Comparison of ENCODE assay signal across 15 mouse cellular contexts in genomic region chr6:124861266-124861665, GRCm38 (mm10). TPM values are rescaled to one million over a fixed set of nuclear protein-coding genes. Genes with fewer than 3 reads are reported as not detected.
A peak's percentile ranks its signal among the peaks of the same experiment; 100 is the strongest.
DNase-seq lines count a peak whose midpoint lies in the region; ATAC-seq and TF ChIP-seq lines count a peak whose summit lies in the region.
"Had no signal": no experiment of that assay in that cellular context is flagged by ENCODE, and none has a peak within 500 bp of the region (broad histone marks: within the 10 kb centered on the region; RNA-seq: fewer than 3 reads in every experiment).

No protein-coding gene starts in this region.

- peak overlapping the region; percentile 60 for H3K4me3 ChIP-seq in left cerebral cortex, adult 2 months
- H3K4me3 ChIP-seq in hindbrain, embryonic 10.5 days, result no peak overlapping the region
- H3K4me3 ChIP-seq in midbrain, embryonic 14.5 days (replicated peaks; ENCODE audit: low read depth, low read length), result peak overlapping the region; percentile 70; the same call in 1 of the 2 replicates
- H3K4me3 ChIP-seq in thymus, adult 2 months (ENCODE audit: control insufficient read depth, insufficient read depth, low read length), result no peak overlapping the region

- intact Hi-C loops in left cerebral cortex, adult 2 months (cut with DNase I), result no loop called here
- intact Hi-C loops in left cerebral cortex, postnatal 4 days (cut with DNase I), result loop anchor here (5.0 kb wide), 2 partner anchors 41 to 71 kb away; partner anchors contain the start of gene Mlf2

- H3K4me2 ChIP-seq in midbrain, embryonic 14.5 days (ENCODE audit: low read length), result peak overlapping the region; percentile 70

- DNase-seq in left cerebral cortex, adult 2 months (ENCODE audit: extremely low spot score in 1 of 2, low spot score in 2 of 2), result peak in 1 of 2 experiments; percentile 36
- no peak for DNase-seq in left cerebral cortex, postnatal 4 days
- DNase-seq in cerebellum, postnatal 10 days, result peak; percentile 63 to 64
- DNase-seq in hindbrain, embryonic 10.5 days (ENCODE audit: low spot score), result no peak
- DNase-seq in midbrain, embryonic 14.5 days, result no peak
- DNase-seq in thymus, adult 2 months, result no peak
- DNase-seq in kidney, adult 8-10 months, result no peak
- DNase-seq: adrenal gland, postnatal 14 days; heart, adult 18-20 months; lung, postnatal 36 days had no signal

- H3K36me3 ChIP-seq in hindbrain, embryonic 10.5 days, result peaks cover 5% of the 10 kb centered on the region; the same call in 1 of the 2 replicates
- peaks cover 20% of the 10 kb centered on the region for H3K36me3 ChIP-seq in midbrain, embryonic 14.5 days (ENCODE audit: control insufficient read depth, insufficient read depth, low read length)
- peaks cover 10% of the 10 kb centered on the region for H3K36me3 ChIP-seq in thymus, adult 2 months (ENCODE audit: control insufficient read depth, insufficient read depth, low read length)

- ATAC-seq in midbrain, embryonic 14.5 days (ENCODE audit: low FRiP score, low TSS enrichment), result no peak
- ATAC-seq in erythroblast, adult 5-6 weeks (replicated peaks; ENCODE audit: low FRiP score, poor library complexity, severe bottlenecking), result no peak
- ATAC-seq: Patski had no signal

- WGBS in hindbrain, embryonic 10.5 days, result 80% methylated on average over 19 of the region's 19 CpGs
- WGBS in midbrain, embryonic 14.5 days, result 77% methylated on average over 19 of the region's 19 CpGs
- WGBS in thymus, adult 2 months, result 96% methylated on average over 19 of the region's 19 CpGs

- peaks cover 64% of the 10 kb centered on the region for H3K27me3 ChIP-seq in hindbrain, embryonic 10.5 days (ENCODE audit: insufficient read depth, poor library complexity, severe bottlenecking)
- no peaks in the 10 kb centered on the region for H3K27me3 ChIP-seq in midbrain, embryonic 14.5 days (ENCODE audit: control insufficient read depth, insufficient read depth, low read length)
- no peaks in the 10 kb centered on the region for H3K27me3 ChIP-seq in thymus, adult 2 months (ENCODE audit: control insufficient read depth, insufficient read depth, low read length)

- peak overlapping the region; percentile 99 for H3K27ac ChIP-seq in left cerebral cortex, adult 2 months
- H3K27ac ChIP-seq in hindbrain, embryonic 10.5 days, result peak overlapping the region; percentile 94
- peak overlapping the region; percentile 96; the same call in 1 of the 2 replicates for H3K27ac ChIP-seq in midbrain, embryonic 14.5 days (replicated peaks; ENCODE audit: low read depth, low read length)
- H3K27ac ChIP-seq in thymus, adult 2 months (ENCODE audit: control insufficient read depth, insufficient read depth, low read length), result no peak overlapping the region
- H3K27ac ChIP-seq: kidney, postnatal 0 days; liver, embryonic 14.5 days had no signal

- no peak for TF ChIP-seq CTCF in left cerebral cortex, adult 2 months (IDR thresholded peaks at IDR 0.05)
- TF ChIP-seq CTCF in thymus, adult 2 months (IDR thresholded peaks at IDR 0.05; ENCODE audit: borderline replicate concordance, control insufficient read depth, extremely low read depth, insufficient read depth, low read length, poor library complexity), result no peak

- TF ChIP-seq POLR2A in thymus, adult 2 months (IDR thresholded peaks at IDR 0.05; ENCODE audit: control insufficient read depth, extremely low read depth, insufficient read depth, low read length, poor library complexity), result no peak

- no peaks in the 10 kb centered on the region for H3K9me3 ChIP-seq in hindbrain, embryonic 10.5 days
- H3K9me3 ChIP-seq in midbrain, embryonic 14.5 days (ENCODE audit: control insufficient read depth, low read length), result no peaks in the 10 kb centered on the region

- peaks cover 93% of the 10 kb centered on the region for H3K4me1 ChIP-seq in hindbrain, embryonic 10.5 days (replicated peaks)
- H3K4me1 ChIP-seq in midbrain, embryonic 14.5 days (ENCODE audit: control insufficient read depth, insufficient read depth, low read length), result peaks cover 53% of the 10 kb centered on the region
- H3K4me1 ChIP-seq in thymus, adult 2 months (replicated peaks; ENCODE audit: control insufficient read depth, insufficient read depth, low read length), result peaks cover 69% of the 10 kb centered on the region

- peak overlapping the region; percentile 91; the same call in 1 of the 2 replicates for H3K9ac ChIP-seq in midbrain, embryonic 14.5 days (replicated peaks; ENCODE audit: low read length)
- H3K9ac ChIP-seq: liver, embryonic 14.5 days had no signal

RNA-seq across cellular contexts. Expression of gene Gpr162, which starts 2.5 kb away (rescaled TPM):
- total RNA-seq in left cerebral cortex, adult 2 months (2021), result 100 to 1,000 TPM; 231 to 248 TPM
- total RNA-seq in left cerebral cortex, postnatal 4 days (2021), result 100 to 1,000 TPM; 145 to 164 TPM
- 2.3 and 5.0 TPM in 2 replicates for polyA plus RNA-seq in hindbrain, embryonic 10.5 days (2016; fragmentation: Nextera tagmentation; extraction: Ambion mirVana)
- 14.7 and 34.9 TPM in 2 replicates for polyA plus RNA-seq in midbrain, embryonic 14.5 days (2014; fragmentation: Nextera tagmentation; extraction: Ambion mirVana)
- total RNA-seq in erythroblast, adult 5-6 weeks (2015; ENCODE audit: low replicate concordance), result not detected in 2 replicates
- not detected in 2 replicates for total RNA-seq in erythroblast, adult 5-6 weeks (2017; ENCODE audit: low replicate concordance)
- polyA plus RNA-seq in thymus, adult 2 months (2012; rRNA removed), result 136 and 138 TPM in 2 replicates
- total RNA-seq: neutrophil, adult 5-6 weeks had no signal

RNA-seq across cellular contexts. Expression of gene P3h3, which starts 3.7 kb away (rescaled TPM):
- total RNA-seq in left cerebral cortex, adult 2 months (2021), result 10 to 100 TPM; 29.1 to 33.1 TPM
- 10 to 100 TPM; 55.9 to 56.1 TPM for total RNA-seq in left cerebral cortex, postnatal 4 days (2021)
- 12.6 and 13.4 TPM in 2 replicates for polyA plus RNA-seq in hindbrain, embryonic 10.5 days (2016; fragmentation: Nextera tagmentation; extraction: Ambion mirVana)
- polyA plus RNA-seq in midbrain, embryonic 14.5 days (2014; fragmentation: Nextera tagmentation; extraction: Ambion mirVana), result 13.9 and 15.7 TPM in 2 replicates
- total RNA-seq in erythroblast, adult 5-6 weeks (2015; ENCODE audit: low replicate concordance), result not detected in 2 replicates
- 1.1 and 1.2 TPM in 2 replicates for total RNA-seq in erythroblast, adult 5-6 weeks (2017; ENCODE audit: low replicate concordance)
- 20.1 and 26.8 TPM in 2 replicates for polyA plus RNA-seq in thymus, adult 2 months (2012; rRNA removed)
- total RNA-seq: neutrophil, adult 5-6 weeks had no signal

RNA-seq across cellular contexts. Expression of gene Gnb3, which starts 21.2 kb away (rescaled TPM):
- not detected for total RNA-seq in left cerebral cortex, adult 2 months (2021)
- under 1 TPM; 0.32 to 0.46 TPM for total RNA-seq in left cerebral cortex, postnatal 4 days (2021)
- 0.44 and 0.76 TPM in 2 replicates for polyA plus RNA-seq in hindbrain, embryonic 10.5 days (2016; fragmentation: Nextera tagmentation; extraction: Ambion mirVana)
- polyA plus RNA-seq in midbrain, embryonic 14.5 days (2014; fragmentation: Nextera tagmentation; extraction: Ambion mirVana), result 1.7 and 4.5 TPM in 2 replicates
- not detected in 2 replicates for total RNA-seq in erythroblast, adult 5-6 weeks (2015; ENCODE audit: low replicate concordance)
- not detected in 2 replicates for total RNA-seq in erythroblast, adult 5-6 weeks (2017; ENCODE audit: low replicate concordance)
- polyA plus RNA-seq in thymus, adult 2 months (2012; rRNA removed), result 2.8 and 4.0 TPM in 2 replicates

RNA-seq across cellular contexts. Expression of gene Cd4, which starts 26.8 kb away (rescaled TPM):
- total RNA-seq in left cerebral cortex, adult 2 months (2021), result 1 to 10 TPM; 2.0 to 4.6 TPM
- 1 to 10 TPM in 1 of 2 experiments, under 1 TPM in 1; 0.52 to 1.2 TPM for total RNA-seq in left cerebral cortex, postnatal 4 days (2021)
- polyA plus RNA-seq in hindbrain, embryonic 10.5 days (2016; fragmentation: Nextera tagmentation; extraction: Ambion mirVana), result not detected in 2 replicates
- 0.11 and 0.27 TPM in 2 replicates for polyA plus RNA-seq in midbrain, embryonic 14.5 days (2014; fragmentation: Nextera tagmentation; extraction: Ambion mirVana)
- total RNA-seq in erythroblast, adult 5-6 weeks (2015; ENCODE audit: low replicate concordance), result 6.3 and 6.9 TPM in 2 replicates
- total RNA-seq in erythroblast, adult 5-6 weeks (2017; ENCODE audit: low replicate concordance), result 0.70 and 0.94 TPM in 2 replicates
- 549 and 565 TPM in 2 replicates for polyA plus RNA-seq in thymus, adult 2 months (2012; rRNA removed)
- polyA plus RNA-seq: Patski had no signal

RNA-seq across cellular contexts. Expression of gene Cdca3, which starts 31.9 kb away (rescaled TPM):
- under 1 TPM; 0.63 to 0.66 TPM for total RNA-seq in left cerebral cortex, adult 2 months (2021)
- total RNA-seq in left cerebral cortex, postnatal 4 days (2021), result 10 to 100 TPM in 1 of 2 experiments, 1 to 10 TPM in 1; 6.9 to 10.8 TPM
- polyA plus RNA-seq in hindbrain, embryonic 10.5 days (2016; fragmentation: Nextera tagmentation; extraction: Ambion mirVana), result 232 and 255 TPM in 2 replicates
- polyA plus RNA-seq in midbrain, embryonic 14.5 days (2014; fragmentation: Nextera tagmentation; extraction: Ambion mirVana), result 25.0 and 43.7 TPM in 2 replicates
- 65.8 and 68.0 TPM in 2 replicates for total RNA-seq in erythroblast, adult 5-6 weeks (2015; ENCODE audit: low replicate concordance)
- 58.5 and 73.8 TPM in 2 replicates for total RNA-seq in erythroblast, adult 5-6 weeks (2017; ENCODE audit: low replicate concordance)
- 202 and 248 TPM in 2 replicates for polyA plus RNA-seq in thymus, adult 2 months (2012; rRNA removed)

Comparison
In these comparisons a context has a peak if more than half of its experiments do, and no peak if none do; other contexts are left out.
1. DNase-seq: peak in cerebellum, postnatal 10 days (2 of 2); none in left cerebral cortex, postnatal 4 days (single experiment), hindbrain, embryonic 10.5 days (single experiment), midbrain, embryonic 14.5 days (single experiment), thymus, adult 2 months (single experiment) and kidney, adult 8-10 months (0 of 2).
2. H3K4me3 ChIP-seq: peak in left cerebral cortex, adult 2 months (single experiment) and midbrain, embryonic 14.5 days (single experiment); none in hindbrain, embryonic 10.5 days (single experiment) and thymus, adult 2 months (single experiment).
3. RNA of gene Gpr162, which starts 2.5 kb away (total RNA-seq): 231 to 248 TPM in left cerebral cortex, adult 2 months and 145 to 164 TPM in left cerebral cortex, postnatal 4 days; not detected in erythroblast, adult 5-6 weeks; every median in the first group is over 100 times any median in the second.
4. RNA of gene P3h3, which starts 3.7 kb away (total RNA-seq): 55.9 to 56.1 TPM in left cerebral cortex, postnatal 4 days and 29.1 to 33.1 TPM in left cerebral cortex, adult 2 months; 1.1 to 1.2 TPM in erythroblast, adult 5-6 weeks; every median in the first group is over 10 times any median in the second.